Comparison of ENCODE assay signal across 9 mouse cellular contexts in the genomic region with DNA sequence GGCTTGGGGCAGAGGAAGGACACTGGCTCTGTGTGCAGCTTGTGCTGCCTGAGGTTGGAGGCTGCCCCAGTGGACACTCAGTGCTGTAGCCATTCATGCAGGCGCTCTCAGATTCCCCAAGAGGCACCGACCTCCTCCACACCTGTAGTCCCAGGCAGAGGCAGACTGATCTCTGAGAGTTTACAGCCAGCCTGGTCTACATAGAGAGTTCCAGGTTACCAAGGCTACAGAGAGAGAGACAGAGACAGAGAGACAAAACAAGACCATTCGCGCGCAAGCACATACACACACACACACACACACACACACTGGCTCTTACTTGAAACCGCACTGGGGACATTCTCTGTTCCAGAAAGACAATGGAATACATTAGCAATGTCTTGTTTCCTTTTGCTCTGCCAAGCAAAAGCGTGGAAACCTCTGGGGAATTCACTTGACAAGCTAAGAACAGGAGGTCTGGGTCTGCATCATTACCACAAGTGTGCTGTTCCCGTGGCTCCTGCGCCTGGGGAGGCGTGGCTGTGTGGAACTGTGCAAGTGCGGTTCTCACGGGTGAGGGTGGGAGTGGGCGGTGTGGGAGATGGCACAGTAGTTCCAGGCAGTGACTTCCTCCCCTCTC. TPM values are rescaled to one million over a fixed set of nuclear protein-coding genes. Genes with fewer than 3 reads are reported as not detected.
DNase-seq lines count a peak whose midpoint lies in the region; ATAC-seq and TF ChIP-seq lines count a peak whose summit lies in the region.
"Had no signal": no experiment of that assay in that cellular context is flagged by ENCODE, and none has a peak within 500 bp of the region (broad histone marks: within the 10 kb centered on the region; RNA-seq: fewer than 3 reads in every experiment).

No protein-coding gene starts in this region.

- peak overlapping the region; percentile 36; the same call in 1 of the 2 replicates for H3K27ac ChIP-seq in layer of hippocampus, adult 2 months
- H3K27ac ChIP-seq in embryonic facial prominence, embryonic 15.5 days (replicated peaks) = no peak overlapping the region
- H3K27ac ChIP-seq in midbrain, embryonic 14.5 days (replicated peaks; ENCODE audit: low read depth, low read length) = peak overlapping the region; percentile 78

- H3K4me1 ChIP-seq in embryonic facial prominence, embryonic 15.5 days = peaks cover 18% of the 10 kb centered on the region
- H3K4me1 ChIP-seq in midbrain, embryonic 14.5 days (ENCODE audit: control insufficient read depth, insufficient read depth, low read length) = peaks cover 20% of the 10 kb centered on the region

- peak; percentile 65; the same call in 1 of the 2 replicates for ATAC-seq in embryonic facial prominence, embryonic 15.5 days (ENCODE audit: insufficient number of reproducible peaks, low FRiP score, low TSS enrichment, low read depth)
- ATAC-seq in midbrain, embryonic 14.5 days (ENCODE audit: low FRiP score, low TSS enrichment) = peak; percentile 43; the same call in 1 of the 2 replicates
- no peak for ATAC-seq in cerebellum, adult (ENCODE audit: insufficient number of reproducible peaks, low FRiP score, low TSS enrichment)
- ATAC-seq: Patski had no signal

- H3K36me3 ChIP-seq in embryonic facial prominence, embryonic 15.5 days = no peaks in the 10 kb centered on the region
- H3K36me3 ChIP-seq in midbrain, embryonic 14.5 days (ENCODE audit: control insufficient read depth, insufficient read depth, low read length) = no peaks in the 10 kb centered on the region

- peak in 1 of 2 experiments; percentile 35 for DNase-seq in layer of hippocampus, adult 2 months (ENCODE audit: low spot score in 2 of 2)
- DNase-seq in layer of hippocampus, postnatal 25 days (ENCODE audit: extremely low spot score in 1 of 2, low spot score in 1 of 2) = no peak
- DNase-seq in induced T-regulatory cell, adult 2 months (ENCODE audit: low read depth) = peak; percentile 55
- peak; percentile 85 for DNase-seq in midbrain, embryonic 14.5 days
- DNase-seq in gastrocnemius, postnatal 25 days = no peak
- DNase-seq in urinary bladder, postnatal 4 days (ENCODE audit: low spot score in 2 of 2) = no peak

- H3K9me3 ChIP-seq in embryonic facial prominence, embryonic 15.5 days (replicated peaks) = no peaks in the 10 kb centered on the region
- H3K9me3 ChIP-seq in midbrain, embryonic 14.5 days (ENCODE audit: control insufficient read depth, low read length) = no peaks in the 10 kb centered on the region

- H3K27me3 ChIP-seq in embryonic facial prominence, embryonic 15.5 days = 0 out of 2 replicates have a peak, but pooled peaks cover under 1% of the 10 kb centered on the region
- no peaks in the 10 kb centered on the region for H3K27me3 ChIP-seq in midbrain, embryonic 14.5 days (ENCODE audit: control insufficient read depth, insufficient read depth, low read length)
- H3K27me3 ChIP-seq: Patski had no signal

- 40% methylated on average over 13 of the region's 13 CpGs for WGBS in embryonic facial prominence, embryonic 15.5 days
- 37% methylated on average over 13 of the region's 13 CpGs for WGBS in midbrain, embryonic 14.5 days

- H3K4me2 ChIP-seq in embryonic facial prominence, embryonic 15.5 days (replicated peaks) = peak overlapping the region; percentile 15; the same call in 1 of the 2 replicates
- peak overlapping the region; percentile 38 for H3K4me2 ChIP-seq in midbrain, embryonic 14.5 days (ENCODE audit: low read length)

- TF ChIP-seq CTCF in layer of hippocampus, adult 2 months (conservative IDR thresholded peaks at IDR 0.05) = no peak

- no peak overlapping the region for H3K9ac ChIP-seq in embryonic facial prominence, embryonic 15.5 days
- H3K9ac ChIP-seq in midbrain, embryonic 14.5 days (replicated peaks; ENCODE audit: low read length) = no peak overlapping the region; the same call in 1 of the 2 replicates

- peak overlapping the region; percentile 9; the same call in 1 of the 2 replicates for H3K4me3 ChIP-seq in layer of hippocampus, adult 2 months
- H3K4me3 ChIP-seq in embryonic facial prominence, embryonic 15.5 days (replicated peaks) = no peak overlapping the region
- no peak overlapping the region; the same call in 1 of the 2 replicates for H3K4me3 ChIP-seq in midbrain, embryonic 14.5 days (replicated peaks; ENCODE audit: low read depth, low read length)

RNA-seq across cellular contexts. Expression of a gene that starts 5.2 kb away (rescaled TPM):
- total RNA-seq in layer of hippocampus, adult 2 months (2021) = 10 to 100 TPM in 1 of 2 experiments, 1 to 10 TPM in 1; 7.1 to 11.8 TPM
- total RNA-seq in layer of hippocampus, postnatal 25 days (2021) = 1 to 10 TPM; 8.4 to 9.4 TPM
- 64.6 and 68.1 TPM in 2 replicates for polyA plus RNA-seq in embryonic facial prominence, embryonic 15.5 days (2015; fragmentation: Nextera tagmentation; extraction: Ambion mirVana)
- polyA plus RNA-seq in midbrain, embryonic 14.5 days (2014; fragmentation: Nextera tagmentation; extraction: Ambion mirVana) = 23.1 and 24.7 TPM in 2 replicates
- 10 to 100 TPM; 27.0 to 28.4 TPM for total RNA-seq in gastrocnemius, postnatal 25 days (2021)

RNA-seq across cellular contexts. Expression of a gene that starts 38.5 kb away (rescaled TPM):
- 100 to 1,000 TPM; 144 to 151 TPM for total RNA-seq in layer of hippocampus, adult 2 months (2021)
- 100 to 1,000 TPM; 144 to 161 TPM for total RNA-seq in layer of hippocampus, postnatal 25 days (2021)
- polyA plus RNA-seq in embryonic facial prominence, embryonic 15.5 days (2015; fragmentation: Nextera tagmentation; extraction: Ambion mirVana) = 69.5 and 76.2 TPM in 2 replicates
- polyA plus RNA-seq in midbrain, embryonic 14.5 days (2014; fragmentation: Nextera tagmentation; extraction: Ambion mirVana) = 57.0 and 62.3 TPM in 2 replicates
- total RNA-seq in gastrocnemius, postnatal 25 days (2021) = 10 to 100 TPM; 41.8 to 42.8 TPM

RNA-seq across cellular contexts. Expression of a gene that starts 51.0 kb away (rescaled TPM):
- total RNA-seq in layer of hippocampus, adult 2 months (2021) = 1 to 10 TPM; 1.9 to 2.8 TPM
- total RNA-seq in layer of hippocampus, postnatal 25 days (2021) = 1 to 10 TPM; 2.5 to 2.7 TPM
- 5.2 and 6.1 TPM in 2 replicates for polyA plus RNA-seq in embryonic facial prominence, embryonic 15.5 days (2015; fragmentation: Nextera tagmentation; extraction: Ambion mirVana)
- 1.2 and 2.9 TPM in 2 replicates for polyA plus RNA-seq in midbrain, embryonic 14.5 days (2014; fragmentation: Nextera tagmentation; extraction: Ambion mirVana)
- 1 to 10 TPM in 1 of 2 experiments, under 1 TPM in 1; 0.69 to 1.3 TPM for total RNA-seq in gastrocnemius, postnatal 25 days (2021)
- polyA plus RNA-seq: Patski had no signal

Comparison
In these comparisons a context has a peak if more than half of its experiments do, and no peak if none do; other contexts are left out.
1. DNase-seq: peak in induced T-regulatory cell, adult 2 months (single experiment) and midbrain, embryonic 14.5 days (single experiment); none in layer of hippocampus, postnatal 25 days (0 of 2), gastrocnemius, postnatal 25 days (single experiment) and urinary bladder, postnatal 4 days (0 of 2).